Mouse (Mus musculus) yolk sac, embryonic 10.5 days (tissue): ENCODE data around the gene Cntn2.
"Not testable (repeated sequence)": the region's sequence is repeated elsewhere in the genome, so short reads cannot be mapped to it uniquely, and the experiment has no call there.

Source experiments
- DNase-seq: peaks from one replicate; pipeline ENCODE4 v3.0.0-alpha.2; 2017; ENCODE audit warnings: low spot score

The Cntn2 gene

GRCm38 (mm10) chr1:132511521-132511920 lies 31.5 kb downstream of the Cntn2 start:
- DNase-seq: no peak

GRCm38 (mm10) chr1:132509771-132510170 lies 33.3 kb downstream of the Cntn2 start:
- no peak for DNase-seq

GRCm38 (mm10) chr1:132506656-132507055 lies 36.4 kb downstream of the Cntn2 start:
- no peak for DNase-seq

GRCm38 (mm10) chr1:132506058-132506457 lies 37.0 kb downstream of the Cntn2 start, which contains the start of gene Tmem81:
Tmem81 (plus strand) TSS chr1:132506230.
- DNase-seq: no peak

GRCm38 (mm10) chr1:132505155-132505554 lies 37.9 kb downstream of the Cntn2 start:
- DNase-seq: no peak

- DNase-seq: no peak
Measured at GRCm38 (mm10) chr1:132500535-132500934, 42.5 kb downstream of the Cntn2 start.

GRCm38 (mm10) chr1:132483759-132484158 lies 59.3 kb downstream of the Cntn2 start:
- DNase-seq: no peak

- DNase-seq: no peak
Measured at GRCm38 (mm10) chr1:132483234-132483633, 59.8 kb downstream of the Cntn2 start.

- no peak for DNase-seq
Measured at GRCm38 (mm10) chr1:132481619-132482018, 61.4 kb downstream of the Cntn2 start.

- DNase-seq: no peak
Measured at GRCm38 (mm10) chr1:132479438-132479837, 63.6 kb downstream of the Cntn2 start.

GRCm38 (mm10) chr1:132476928-132477691 lies 65.9 kb downstream of the Cntn2 start, which contains the start of gene Rbbp5:
Rbbp5 (plus strand) TSS chr1:132477365.
- DNase-seq: peak; percentile 88

- no peak for DNase-seq
Measured at GRCm38 (mm10) chr1:132476575-132476927, 66.5 kb downstream of the Cntn2 start.

- DNase-seq: no peak
Measured at GRCm38 (mm10) chr1:132474496-132474895, 68.6 kb downstream of the Cntn2 start.

GRCm38 (mm10) chr1:132472537-132472936 lies 70.5 kb downstream of the Cntn2 start:
- no peak for DNase-seq

GRCm38 (mm10) chr1:132471499-132471898 lies 71.6 kb downstream of the Cntn2 start:
- no peak for DNase-seq

- DNase-seq: no peak
Measured at GRCm38 (mm10) chr1:132471032-132471431, 72.0 kb downstream of the Cntn2 start.

GRCm38 (mm10) chr1:132470031-132470430 lies 73.0 kb downstream of the Cntn2 start:
- DNase-seq: not testable (repeated sequence)

GRCm38 (mm10) chr1:132469519-132469918 lies 73.5 kb downstream of the Cntn2 start:
- no peak for DNase-seq

GRCm38 (mm10) chr1:132468926-132469325 lies 74.1 kb downstream of the Cntn2 start:
- no peak for DNase-seq

- DNase-seq: no peak
Measured at GRCm38 (mm10) chr1:132464651-132465050, 78.4 kb downstream of the Cntn2 start.
